Mouse (Mus musculus) induced T-regulatory cell, adult 2 months (primary cell): ENCODE measurements around the gene Phf1.
A peak's percentile ranks its signal among the peaks of the same experiment; 100 is the strongest.
"Not testable (repeated sequence)": the region's sequence is repeated elsewhere in the genome, so short reads cannot be mapped to it uniquely, and the experiment has no call there.

Experiments used
- DNase-seq: peaks from one replicate; pipeline ENCODE4 v3.0.0-alpha.2; 2012; ENCODE audit warnings: low read depth

Gene Phf1

GRCm38 (mm10) chr17:26932839-26933398, at the start of gene Phf1:
TSS of gene Phf1 (plus strand) at chr17:26933052.
- peak; percentile 97 for DNase-seq

- DNase-seq: no peak
These were observed 49.3 kb upstream of the Phf1 start for GRCm38 (mm10) chr17:26883585-26883984.

DNA sequence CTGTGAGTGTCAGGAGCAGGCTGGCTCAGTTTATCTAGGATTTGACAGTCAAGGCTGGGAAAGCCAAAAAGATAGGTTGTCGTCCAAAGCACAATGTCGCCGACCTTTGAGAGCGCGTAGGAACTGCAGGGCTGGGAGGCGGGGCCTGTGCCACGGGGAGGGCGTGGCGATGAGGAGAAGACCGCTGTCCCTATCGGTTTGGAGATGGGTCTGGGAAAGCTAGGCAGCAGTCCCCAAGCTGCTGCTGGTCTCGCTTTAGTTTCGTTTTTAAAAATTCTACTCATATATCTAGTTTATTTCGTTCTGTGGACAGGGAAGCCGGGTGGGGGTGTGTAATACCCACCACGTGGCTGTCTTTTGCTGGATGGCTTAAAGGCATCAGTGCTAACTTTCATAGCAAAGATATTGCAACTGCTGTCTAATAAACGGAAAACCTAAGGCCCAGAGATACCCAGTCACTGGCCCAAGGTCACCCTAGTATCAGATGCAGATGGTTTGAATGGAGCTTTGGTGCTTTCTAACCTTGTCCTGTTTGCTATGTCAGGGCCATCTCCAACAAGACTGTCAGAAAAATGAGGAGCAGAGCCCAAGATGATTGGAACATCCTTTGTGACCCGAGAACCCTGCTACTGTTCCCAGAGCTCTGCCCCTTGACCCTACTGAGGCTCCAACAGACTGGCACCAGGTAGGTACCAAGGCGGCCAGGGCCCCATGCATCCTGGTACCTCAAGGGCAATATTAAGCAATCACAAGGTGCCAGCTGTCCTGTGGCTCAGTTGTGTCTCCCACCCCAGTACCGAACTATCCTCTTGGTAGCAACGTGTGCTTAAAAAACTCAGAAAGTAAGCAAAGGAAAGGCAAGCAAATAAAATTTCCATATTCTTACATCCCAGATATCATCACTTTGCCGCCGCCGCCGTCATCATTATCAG, 47.6 kb upstream of the Phf1 start:
- peak; percentile 88 for DNase-seq

DNA sequence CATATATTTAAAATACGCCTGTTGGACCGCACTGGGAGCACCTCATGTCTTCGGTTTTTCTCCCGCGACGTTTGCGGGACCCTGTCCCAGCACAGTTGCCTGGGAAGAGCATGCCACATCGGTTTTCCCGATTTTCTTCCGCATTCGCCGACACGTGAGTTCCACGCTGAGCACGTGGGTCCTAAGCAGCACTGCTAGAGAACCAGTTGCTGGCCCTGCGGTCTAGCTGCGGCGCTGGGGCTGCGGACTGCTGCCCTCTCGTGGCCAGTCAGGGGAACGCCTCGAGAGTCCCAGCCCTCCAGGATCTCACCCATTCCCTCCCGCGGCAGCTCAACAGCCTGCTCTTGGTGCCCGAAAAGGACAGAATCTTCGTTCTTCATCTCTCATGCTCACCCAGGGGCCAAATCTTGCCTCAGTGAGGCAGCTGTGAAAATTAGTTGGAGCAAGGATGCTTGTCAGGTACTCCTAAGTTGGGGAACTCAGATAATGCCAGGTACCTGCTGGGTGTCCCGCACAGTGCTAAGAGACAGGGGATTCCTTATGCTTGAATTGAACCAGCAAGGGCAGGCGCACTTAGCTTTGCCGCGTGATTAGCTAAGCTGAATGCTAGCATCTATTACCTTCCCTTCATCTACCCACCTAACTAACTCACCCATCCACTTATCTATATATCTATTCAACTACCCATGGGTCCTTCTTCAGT, 46.7 kb upstream of the Phf1 start:
- DNase-seq: peak; percentile 87

GRCm38 (mm10) chr17:26887926-26888325, 44.9 kb upstream of the Phf1 start:
- no peak for DNase-seq

GRCm38 (mm10) chr17:26892635-26893375, 40.0 kb upstream of the Phf1 start:
- DNase-seq: no peak

DNA sequence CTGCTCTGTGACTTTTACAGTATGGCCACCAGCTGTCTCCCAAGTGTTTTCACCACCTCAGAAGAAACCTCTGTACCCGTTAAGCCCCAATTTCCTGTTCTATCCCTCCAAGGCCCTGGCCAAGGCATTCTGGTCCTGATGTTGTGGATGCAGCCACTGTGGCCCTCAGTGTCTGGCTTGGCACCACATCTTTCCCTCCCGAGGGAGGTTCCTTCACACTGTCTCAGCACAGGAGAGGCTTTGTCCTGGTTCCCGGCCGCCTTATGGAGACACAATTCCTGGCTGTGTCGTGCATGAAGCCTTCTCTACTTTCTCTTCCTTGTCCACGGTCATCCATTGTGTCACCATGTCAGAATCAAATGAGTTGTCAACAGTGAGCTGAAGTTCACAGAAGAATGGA, 39.4 kb upstream of the Phf1 start:
- no peak for DNase-seq

DNA sequence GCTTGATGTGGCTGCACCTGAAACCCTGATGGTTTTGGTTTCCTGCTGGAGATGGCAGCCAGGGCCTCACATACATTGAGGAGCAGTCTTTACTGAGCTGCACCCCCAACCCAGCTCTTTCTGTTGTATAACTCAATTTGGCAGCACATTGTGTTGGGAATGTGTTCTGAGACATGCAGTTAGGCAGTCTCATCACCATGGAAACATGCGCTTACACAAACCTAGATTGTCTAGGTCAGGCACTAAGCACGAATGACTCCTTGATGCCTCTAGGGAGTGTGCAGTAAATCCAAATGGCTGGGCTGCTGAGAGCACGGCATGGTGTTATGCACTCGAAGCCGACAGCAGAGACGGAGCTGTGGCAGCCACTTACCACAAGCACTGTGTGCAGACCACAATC, 38.5 kb upstream of the Phf1 start:
- DNase-seq: no peak

GRCm38 (mm10) chr17:26895578-26895977, 37.3 kb upstream of the Phf1 start:
- DNase-seq: peak; percentile 84

DNA sequence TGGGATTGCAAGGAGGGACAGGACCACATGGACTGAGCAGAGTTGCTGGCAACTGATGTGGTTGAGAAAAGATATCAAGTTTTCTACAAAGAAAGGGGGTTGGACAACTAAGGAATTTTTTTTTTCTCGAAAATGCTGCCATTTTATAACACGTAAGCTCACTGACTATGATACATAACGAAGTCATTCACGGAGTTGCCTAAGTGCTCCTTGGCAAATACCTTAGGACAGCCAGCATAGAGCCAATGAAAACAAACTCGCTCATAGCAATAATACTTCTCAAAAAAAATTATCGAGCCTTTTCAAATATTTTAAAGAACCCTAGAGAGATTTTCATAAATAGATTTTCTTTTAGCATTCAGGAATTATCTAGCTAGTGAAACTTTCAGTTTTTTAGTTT, 31.9 kb upstream of the Phf1 start:
- no peak for DNase-seq

DNA sequence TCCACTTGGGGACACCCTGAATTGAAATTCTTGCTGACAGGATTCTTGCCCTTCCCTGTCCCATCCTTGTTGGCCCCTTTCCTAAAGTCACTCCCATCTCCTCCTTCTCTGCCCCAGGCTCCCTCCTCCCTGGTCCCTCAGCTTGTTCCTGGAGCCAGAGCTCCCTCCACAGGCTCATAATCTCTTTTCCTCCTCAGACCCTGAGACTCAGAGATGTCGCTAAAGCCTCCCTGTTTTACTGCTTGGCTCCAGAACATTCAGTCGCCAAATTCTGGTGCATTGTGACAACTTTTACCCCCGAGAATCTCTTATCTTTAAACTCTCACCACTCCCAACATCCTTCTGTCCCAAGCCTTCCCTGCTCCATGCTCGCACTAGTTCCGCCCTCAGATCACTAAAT, 28.5 kb upstream of the Phf1 start:
- DNase-seq: no peak

DNA sequence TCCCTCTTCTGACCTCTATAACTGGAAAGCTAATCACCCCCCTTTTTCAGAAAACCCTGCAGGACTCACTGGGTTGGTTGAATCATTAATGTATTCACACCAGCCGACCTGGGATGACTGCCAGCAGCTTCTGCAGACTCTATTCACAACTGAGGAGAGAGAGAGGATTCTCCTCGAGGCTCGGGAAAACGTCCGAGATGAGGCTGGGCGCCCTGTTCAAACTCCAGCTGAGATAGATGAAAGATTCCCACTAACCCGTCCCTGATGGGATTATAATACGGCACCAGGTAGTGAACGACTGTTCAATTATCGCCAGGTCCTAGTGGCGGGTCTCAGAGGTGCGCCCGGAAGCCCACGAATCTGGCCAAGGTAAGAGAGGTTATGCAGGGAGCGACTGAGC, 25.3 kb upstream of the Phf1 start:
- not testable (repeated sequence) for DNase-seq

- no peak for DNase-seq
These were observed 17.6 kb upstream of the Phf1 start for GRCm38 (mm10) chr17:26915248-26915647.

DNA sequence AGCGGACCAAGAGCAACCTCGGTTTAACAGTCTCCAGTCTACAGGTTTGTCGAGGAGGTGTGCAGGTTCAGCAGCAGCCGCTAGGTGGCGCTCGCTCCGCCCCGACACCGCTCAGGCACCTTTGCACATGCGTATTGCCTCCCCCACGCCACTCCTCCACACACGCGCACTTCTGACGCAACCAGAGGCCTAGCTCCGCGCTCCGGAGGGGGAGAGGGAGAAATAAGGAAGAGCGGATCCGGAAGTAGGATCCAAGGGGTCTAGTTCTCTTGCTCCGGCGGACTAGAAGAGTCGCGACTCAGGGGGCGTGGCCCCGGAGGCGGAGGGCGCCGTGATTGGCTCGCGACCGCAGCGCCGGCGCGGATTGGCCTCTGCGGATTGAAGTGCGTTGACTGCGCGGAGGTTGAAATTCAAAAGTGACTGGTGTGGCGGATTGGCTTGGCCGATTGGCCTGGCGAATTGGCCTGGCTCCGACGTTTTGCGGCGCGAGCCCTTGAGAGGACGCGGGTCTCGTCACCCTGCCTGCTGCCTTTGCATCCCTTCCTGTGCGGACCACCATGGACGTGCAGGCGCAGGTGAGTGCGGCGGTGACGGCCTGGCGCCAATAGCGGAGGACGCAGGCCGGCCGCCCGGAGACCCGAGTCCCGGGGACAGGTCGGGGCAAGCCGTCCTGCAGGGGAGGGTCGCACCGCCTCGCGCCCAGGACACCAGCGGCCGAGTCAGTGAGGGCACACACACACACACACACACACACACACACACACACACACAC, 16.0 kb upstream of the Phf1 start, which contains the start of gene Kifc5b:
TSS of gene Kifc5b (plus strand) at position 381 of the 772 bp plus-strand sequence.
- DNase-seq: peak; percentile 100

- not testable (repeated sequence) for DNase-seq
These were observed 15.3 kb upstream of the Phf1 start for GRCm38 (mm10) chr17:26917560-26917959.

DNA sequence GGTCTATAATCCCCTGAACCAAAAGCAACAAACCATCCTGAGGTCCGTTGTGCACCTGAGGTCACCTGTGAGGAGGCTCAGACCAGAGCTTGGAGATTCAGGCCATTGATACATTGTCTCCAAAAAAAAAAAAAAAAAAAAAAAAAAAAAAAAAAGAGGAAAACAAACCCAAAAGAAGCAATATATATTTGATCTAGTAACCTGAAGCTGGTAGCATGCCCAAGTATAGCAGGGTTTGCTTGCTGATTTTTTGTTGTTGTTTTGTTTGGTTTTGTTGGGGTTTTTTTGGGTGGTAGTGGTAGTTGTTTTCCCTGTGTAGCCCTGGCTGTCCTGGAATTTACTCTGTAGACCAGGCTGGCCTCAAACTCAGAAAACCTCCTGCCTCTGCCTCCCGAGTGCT, 14.5 kb upstream of the Phf1 start:
- no peak for DNase-seq

DNA sequence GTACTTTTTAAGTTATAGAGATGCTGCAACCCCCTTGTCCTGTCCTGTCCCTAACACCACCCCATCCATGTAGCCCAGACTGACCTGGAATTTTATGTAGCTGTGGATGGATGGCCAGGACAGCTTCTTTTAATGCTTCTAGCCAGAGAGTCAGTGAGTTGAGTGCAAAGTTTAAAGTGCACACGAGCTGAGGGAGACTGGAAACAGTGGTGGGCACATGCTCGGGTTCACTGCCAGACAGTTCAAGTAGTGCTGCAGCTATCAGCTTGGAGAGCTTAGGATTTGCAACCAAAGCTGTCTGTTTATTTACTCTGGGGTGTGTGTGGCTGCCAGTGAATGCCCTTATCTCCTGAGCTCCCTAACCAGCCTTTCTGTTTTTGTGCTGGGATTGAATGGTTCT, 13.3 kb upstream of the Phf1 start:
- not testable (repeated sequence) for DNase-seq

DNA sequence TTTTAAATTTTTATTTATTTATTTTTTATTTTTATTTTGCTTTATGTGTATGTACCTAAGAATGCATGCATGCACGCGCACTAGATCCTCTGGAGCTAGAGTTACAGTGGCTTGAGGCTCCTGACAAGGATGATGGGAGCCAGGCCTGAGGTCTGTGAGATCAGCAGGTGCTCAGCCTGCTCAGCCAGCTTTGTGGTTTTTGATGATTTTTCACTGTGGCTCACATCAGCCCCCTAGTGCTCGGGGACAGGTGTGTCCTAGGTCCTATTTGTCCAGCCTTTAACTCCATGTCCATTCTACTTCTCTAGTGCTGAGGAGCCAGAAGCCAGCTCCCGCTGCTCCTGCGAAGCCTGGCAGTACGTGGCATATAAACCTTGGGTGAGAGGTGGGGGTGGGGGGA, 10.5 kb upstream of the Phf1 start:
- not testable (repeated sequence) for DNase-seq

DNA sequence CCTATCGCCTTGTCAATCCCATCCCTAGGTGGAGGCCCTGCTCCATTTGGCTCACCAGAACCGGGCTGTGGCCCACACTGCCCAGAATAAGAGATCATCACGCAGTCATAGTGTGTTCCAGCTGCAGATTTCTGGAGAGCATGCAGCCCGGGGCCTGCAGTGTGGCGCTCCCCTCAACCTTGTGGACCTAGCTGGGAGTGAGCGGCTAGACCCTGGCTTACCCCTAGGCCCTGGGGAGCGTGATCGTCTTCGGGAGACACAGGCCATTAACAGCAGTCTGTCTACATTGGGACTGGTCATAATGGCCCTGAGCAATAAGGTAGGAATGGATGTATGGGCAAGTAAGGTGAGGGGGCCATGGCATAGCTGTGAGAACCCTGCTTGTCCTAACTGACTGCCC, 7.4 kb upstream of the Phf1 start:
- not testable (repeated sequence) for DNase-seq

- DNase-seq: peak; percentile 60
These were observed 1.1 kb upstream of the Phf1 start for GRCm38 (mm10) chr17:26931795-26932194.

DNA sequence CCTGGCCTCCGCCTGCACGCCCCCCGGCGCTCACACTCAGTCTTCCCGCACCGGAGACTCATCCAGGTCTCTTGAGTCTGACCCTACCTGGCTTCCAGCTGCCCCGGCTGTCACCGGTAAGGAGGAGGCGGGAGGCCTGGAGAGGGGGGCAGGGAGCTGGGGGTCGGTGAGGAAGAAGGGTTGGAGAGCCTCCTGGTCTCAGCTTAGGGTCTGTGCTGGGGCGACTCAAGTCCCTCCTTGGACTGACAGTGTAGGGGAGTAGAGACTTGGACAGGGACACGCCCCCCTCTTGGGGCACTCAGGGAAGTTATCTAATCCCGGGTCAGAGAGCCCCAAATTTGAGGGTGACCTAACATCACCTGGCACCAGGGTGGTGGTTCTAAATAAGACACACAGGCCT, 567 bp downstream of the Phf1 start:
- no peak for DNase-seq
